Mouse (Mus musculus): ENCODE measurements around the gene Ntm.

GRCm38 (mm10) chr9:29650679-29651078, 312.3 kb downstream of the Ntm start:
- TF ChIP-seq CTCF (IDR thresholded peaks at IDR 0.05) (peak; percentile 79), EP300 (IDR thresholded peaks at IDR 0.05) (no peak)
